Mouse (Mus musculus): Measurements from ENCODE around the gene Ankk1.
A peak's percentile ranks its signal among the peaks of the same experiment; 100 is the strongest.

The Ankk1 gene

DNA sequence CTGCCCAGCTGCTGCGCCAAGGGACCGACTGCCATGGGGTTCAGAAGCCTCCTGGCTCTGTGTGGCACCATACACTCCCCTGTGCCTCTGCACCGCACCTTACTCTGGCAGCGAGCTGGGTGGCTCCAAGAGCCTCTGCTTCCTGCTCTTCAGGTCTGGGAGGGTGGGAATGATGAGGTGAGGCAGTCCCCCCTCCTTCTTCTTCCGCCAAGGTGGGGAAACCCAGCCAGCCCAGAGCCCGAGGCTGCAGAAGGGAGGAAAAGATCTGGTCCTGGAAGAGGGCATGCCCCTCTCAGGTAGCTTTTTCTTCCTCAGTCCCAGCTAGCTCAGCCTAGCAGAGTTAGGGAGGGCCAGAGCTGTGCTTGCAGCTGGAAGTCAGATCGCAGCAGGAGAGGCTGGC, at the start of gene Ankk1:
Ankk1 (minus strand) TSS at position 101 of the 400 bp plus-strand sequence.
- DNase-seq (ENCODE audit: low read depth, low spot score), result no peak

GRCm38 (mm10) chr9:49472126-49472525, 45.3 kb upstream of the Ankk1 start:
- no peak for DNase-seq (ENCODE audit: low read depth, low spot score)

- no peak for DNase-seq (ENCODE audit: low read depth, low spot score)
Observed at GRCm38 (mm10) chr9:49470946-49471345, 44.1 kb upstream of the Ankk1 start.

DNA sequence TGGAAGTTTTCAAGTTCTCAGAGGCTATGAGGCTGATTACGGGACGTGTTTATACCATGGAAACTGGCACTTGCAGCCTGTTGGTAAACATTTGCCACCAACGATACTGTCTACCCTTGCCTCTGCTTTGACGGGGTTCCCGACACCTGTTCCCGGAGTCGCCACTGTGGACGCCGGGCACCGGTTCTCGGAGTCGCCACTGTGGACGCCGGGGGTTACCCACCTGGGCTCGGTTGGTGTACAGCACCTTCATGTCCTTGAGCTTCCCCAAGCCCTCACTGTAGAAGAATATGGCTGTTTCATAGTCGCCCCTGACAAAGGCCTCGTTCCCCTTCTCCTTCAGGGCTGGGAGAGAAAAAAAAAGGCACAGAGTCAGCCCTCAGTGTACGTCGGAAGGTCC, 43.2 kb upstream of the Ankk1 start:
- no peak for DNase-seq (ENCODE audit: low read depth, low spot score)

DNA sequence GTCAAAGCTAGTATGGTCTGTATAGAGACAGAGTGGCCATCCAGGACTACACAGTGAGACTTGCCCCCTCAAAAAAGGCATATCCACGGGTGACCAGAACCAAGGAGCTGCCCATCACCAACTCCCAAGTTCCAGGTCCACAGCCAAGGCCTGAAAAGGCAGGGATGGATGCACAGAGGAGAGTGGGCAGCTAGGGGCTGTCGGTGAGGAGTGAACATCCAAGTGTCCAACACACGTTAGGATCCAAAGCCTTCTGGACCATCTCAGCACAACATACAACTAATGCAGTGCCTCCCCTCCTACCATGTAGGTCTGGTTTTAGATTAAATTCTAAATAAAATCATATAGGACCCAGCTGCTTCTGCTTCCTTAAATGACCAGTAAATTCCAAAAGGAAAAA, 29.3 kb upstream of the Ankk1 start:
- no peak for DNase-seq (ENCODE audit: low read depth, low spot score)

- DNase-seq (ENCODE audit: low read depth, low spot score), result no peak
Observed at GRCm38 (mm10) chr9:49452396-49452795, 25.6 kb upstream of the Ankk1 start.

GRCm38 (mm10) chr9:49450491-49450890, 23.7 kb upstream of the Ankk1 start:
- DNase-seq (ENCODE audit: low read depth, low spot score), result no peak

DNA sequence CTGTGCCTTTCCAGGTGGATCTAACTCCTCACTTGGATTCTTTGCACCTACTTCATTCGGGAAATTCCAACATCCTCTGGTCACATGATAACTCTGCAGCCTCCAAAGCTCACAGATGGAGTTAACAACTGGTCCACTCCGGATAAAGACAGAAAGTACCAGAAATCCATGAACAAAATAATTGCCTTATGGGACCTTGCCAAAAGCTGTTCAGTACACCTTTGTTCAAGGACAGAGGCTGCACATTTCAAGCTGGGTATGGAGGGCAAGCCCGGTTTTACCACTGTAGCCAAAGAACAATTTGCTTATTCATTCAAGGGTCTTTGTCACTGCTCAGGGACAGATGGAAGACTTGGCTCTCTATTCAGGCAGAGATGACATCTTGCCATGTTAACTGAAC, 15.8 kb upstream of the Ankk1 start:
- no peak for DNase-seq (ENCODE audit: low read depth, low spot score)

DNA sequence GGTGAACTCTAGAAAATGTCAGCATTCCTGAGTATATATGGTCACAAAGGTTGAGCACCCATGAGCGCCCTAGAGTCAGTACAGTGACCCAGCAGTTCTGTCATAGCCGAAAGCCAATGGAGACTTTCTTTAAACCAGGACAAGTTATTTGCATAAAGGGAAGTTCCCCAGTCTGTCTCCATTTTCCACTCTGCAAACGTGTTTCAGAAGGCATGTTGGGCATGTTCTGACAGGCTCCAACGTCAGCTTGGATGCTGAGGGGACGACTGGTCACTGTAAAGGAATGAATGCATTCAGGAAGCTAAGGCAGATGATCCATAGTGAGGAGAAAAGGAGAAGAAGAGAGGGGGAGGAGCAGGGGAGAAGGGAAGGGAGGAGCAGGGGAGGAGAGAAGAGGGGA, 657 bp upstream of the Ankk1 start:
- peak; percentile 63 for DNase-seq (ENCODE audit: low read depth, low spot score)

DNA sequence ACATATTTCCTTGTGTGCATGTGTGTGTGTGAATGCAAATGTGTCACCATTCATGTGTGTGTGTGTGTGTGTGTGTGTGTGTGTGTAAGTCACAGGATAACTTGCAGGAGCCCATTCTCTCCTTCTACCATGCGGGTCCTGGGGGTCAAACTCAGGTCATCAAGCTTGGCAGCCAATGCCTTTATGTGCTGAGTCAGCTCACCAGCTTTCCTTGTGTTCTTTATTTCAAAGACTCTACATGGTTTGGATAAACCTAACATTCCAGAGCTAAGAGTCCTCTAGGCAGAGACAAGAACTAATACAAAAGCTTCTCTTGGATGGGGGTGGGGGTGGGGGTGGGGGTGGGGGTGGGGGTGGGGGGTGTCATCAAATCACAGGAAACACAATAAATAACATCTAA, 1.2 kb downstream of the Ankk1 start:
- DNase-seq (ENCODE audit: low read depth, low spot score), result peak; percentile 6

DNA sequence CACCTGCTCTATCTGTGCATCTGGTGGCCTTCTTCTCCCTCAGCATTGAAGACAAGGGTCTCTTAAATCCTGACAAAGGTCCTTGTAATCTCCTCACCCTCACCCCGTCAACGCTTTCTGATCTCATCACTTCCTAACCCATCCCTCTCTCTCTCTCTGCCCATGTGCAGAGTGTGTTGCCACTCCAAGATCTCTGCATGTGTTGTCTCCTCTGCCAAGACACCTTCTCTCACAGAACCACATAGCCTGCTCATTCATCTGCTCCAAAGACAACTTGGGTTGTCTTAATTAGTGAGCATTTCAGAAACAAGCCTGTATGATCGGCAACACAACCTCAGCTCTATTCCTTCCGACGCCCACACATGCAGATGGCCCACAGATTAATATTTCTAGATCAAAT, 3.0 kb downstream of the Ankk1 start:
- DNase-seq (ENCODE audit: low read depth, low spot score), result no peak

DNA sequence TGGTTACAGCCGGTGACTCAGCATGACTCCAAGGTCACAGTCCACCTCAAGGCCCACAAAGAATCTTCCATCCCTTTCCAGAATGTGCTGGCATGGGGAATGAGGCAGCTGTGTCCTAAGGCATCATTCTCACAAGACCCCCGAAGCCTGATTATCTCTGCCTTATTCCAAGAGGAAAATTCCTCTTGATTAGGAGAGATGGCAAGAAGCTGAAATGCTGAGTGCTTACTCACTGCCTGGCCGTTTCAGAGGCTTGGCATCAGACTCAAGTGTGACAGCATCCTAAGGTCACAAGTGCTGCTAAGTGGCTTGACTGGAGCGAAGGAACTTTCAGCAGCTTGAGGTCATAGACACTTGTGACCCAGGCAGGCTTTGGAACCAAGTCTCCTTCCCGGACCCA, 16.2 kb downstream of the Ankk1 start:
- peak; percentile 66 for DNase-seq (ENCODE audit: low read depth, low spot score)

- no peak for DNase-seq (ENCODE audit: low read depth, low spot score)
Observed at GRCm38 (mm10) chr9:49407028-49407427, 19.8 kb downstream of the Ankk1 start.

DNA sequence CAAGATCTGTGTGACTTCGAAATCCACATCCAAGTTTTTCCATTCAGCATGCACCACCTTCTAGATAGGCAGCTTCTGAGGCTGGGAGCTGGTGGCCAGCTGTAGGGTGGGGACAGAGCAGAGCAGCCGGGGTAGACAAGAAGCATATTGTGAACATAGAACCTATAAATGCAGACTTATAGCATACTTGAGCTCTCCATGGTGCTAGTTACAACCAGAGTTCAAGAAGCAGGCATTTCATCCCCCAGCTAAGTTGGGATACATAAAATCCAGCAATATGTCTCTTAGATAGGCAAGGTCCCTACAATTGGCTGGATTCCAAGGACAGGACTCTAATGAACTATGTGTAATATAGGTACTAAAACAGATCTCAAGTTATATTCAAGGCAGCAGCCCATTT, 23.1 kb downstream of the Ankk1 start:
- DNase-seq (ENCODE audit: low read depth, low spot score), result peak; percentile 13

- DNase-seq (ENCODE audit: low read depth, low spot score), result no peak
Observed at GRCm38 (mm10) chr9:49396006-49396405, 30.8 kb downstream of the Ankk1 start.

DNA sequence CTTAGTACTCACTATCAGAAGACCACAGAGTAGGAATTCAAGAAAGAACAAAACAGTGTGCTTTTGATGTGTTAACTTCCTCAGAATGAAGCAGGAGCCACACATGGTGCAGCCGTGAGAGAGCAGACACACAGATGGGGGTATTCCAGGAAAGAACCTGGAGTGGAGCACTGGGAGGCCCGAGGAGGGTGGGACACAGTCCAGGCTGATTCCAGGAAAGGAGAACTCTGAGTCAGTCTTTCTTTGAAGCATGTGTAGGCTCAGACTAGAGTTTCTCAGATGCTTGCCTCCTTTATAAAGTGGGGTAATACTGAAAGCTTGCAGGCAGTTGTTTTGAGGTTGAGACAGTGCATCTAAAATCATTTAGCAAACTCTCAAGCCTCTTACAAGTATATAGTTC, 34.6 kb downstream of the Ankk1 start:
- DNase-seq (ENCODE audit: low read depth, low spot score), result no peak

GRCm38 (mm10) chr9:49386119-49386518, 40.7 kb downstream of the Ankk1 start:
- DNase-seq (ENCODE audit: low read depth, low spot score), result no peak

GRCm38 (mm10) chr9:49385301-49385700, 41.5 kb downstream of the Ankk1 start:
- DNase-seq (ENCODE audit: low read depth, low spot score), result no peak

GRCm38 (mm10) chr9:49384855-49385254, 42.0 kb downstream of the Ankk1 start:
- no peak for DNase-seq (ENCODE audit: low read depth, low spot score)

GRCm38 (mm10) chr9:49384041-49384440, 42.8 kb downstream of the Ankk1 start:
- DNase-seq (ENCODE audit: low read depth, low spot score), result no peak

- DNase-seq (ENCODE audit: low read depth, low spot score), result no peak
Observed at GRCm38 (mm10) chr9:49379962-49380361, 46.9 kb downstream of the Ankk1 start.

DNA sequence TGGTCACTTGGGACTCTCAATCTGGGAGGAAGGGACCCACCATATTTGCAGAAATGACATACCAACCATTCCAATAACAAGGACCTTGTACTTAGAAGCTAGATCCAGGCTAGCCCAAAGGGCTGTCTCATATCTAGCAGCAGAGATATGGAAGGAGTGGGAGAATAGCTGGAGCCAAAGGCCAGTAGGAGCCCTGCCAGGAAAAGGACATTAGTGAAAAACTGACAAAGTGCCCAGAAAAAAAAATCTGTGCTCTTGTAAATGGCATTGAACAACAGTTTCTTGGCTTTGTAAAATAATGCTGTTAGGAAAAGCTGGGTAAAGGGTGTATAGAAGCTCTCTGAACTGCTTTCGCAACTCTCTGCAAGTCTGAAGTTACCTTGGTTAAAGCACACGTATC, 52.9 kb downstream of the Ankk1 start:
- no peak for DNase-seq (ENCODE audit: low read depth, low spot score)

DNA sequence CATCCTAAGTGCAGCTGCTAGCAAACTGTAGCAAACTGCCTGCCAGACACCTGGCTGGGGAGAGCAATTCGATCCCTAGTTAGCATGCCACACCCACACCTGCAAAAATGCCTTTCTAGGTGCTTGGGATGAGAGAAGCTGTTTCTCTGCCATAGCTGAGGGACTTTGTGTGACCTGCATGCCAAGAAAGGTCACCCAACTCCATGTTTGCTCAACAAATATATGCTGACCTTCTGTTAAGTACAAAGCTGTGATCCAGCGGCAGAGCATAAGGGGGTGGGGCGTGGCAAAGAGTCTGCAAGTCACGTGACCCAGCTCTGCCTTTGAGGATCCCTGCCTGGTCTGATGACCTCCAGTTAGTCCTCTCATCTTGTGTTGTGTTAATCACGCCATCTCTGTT, 61.1 kb downstream of the Ankk1 start:
- no peak for DNase-seq (ENCODE audit: low read depth, low spot score)
